8 mouse cellular contexts compared by ENCODE assay signal in the genomic region with DNA sequence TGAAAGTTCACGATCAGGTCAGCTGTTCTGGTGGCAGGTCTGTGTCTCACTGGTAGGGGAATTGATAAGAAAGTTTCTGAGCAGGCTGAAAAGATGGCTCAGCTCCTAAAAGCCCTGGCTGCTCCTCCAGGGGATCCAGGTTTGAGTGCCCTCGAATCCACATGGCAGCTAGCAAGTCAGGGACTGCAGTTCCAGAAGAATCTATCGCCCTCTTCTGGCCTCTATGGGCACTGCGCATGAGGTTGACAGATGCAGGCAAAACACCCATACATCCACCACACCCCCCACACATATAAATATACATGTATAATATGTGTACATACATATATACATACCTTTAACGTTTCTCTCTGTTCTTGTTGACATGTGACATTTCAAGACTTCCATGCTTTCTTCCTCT. TPM values are rescaled to one million over a fixed set of nuclear protein-coding genes. Genes with fewer than 3 reads are reported as not detected.
DNase-seq lines count a peak whose midpoint lies in the region; ATAC-seq and TF ChIP-seq lines count a peak whose summit lies in the region.
"Not testable (repeated sequence)": the region's sequence is repeated elsewhere in the genome, so short reads cannot be mapped to it uniquely, and the experiment has no call there.

No protein-coding gene starts in this region.

- intact Hi-C loops in heart, postnatal 14 days (cut with DNase I), result loop anchor here (10.0 kb wide), 1 partner anchor 53 kb away; no protein-coding TSS in a partner anchor

- not testable (repeated sequence) for TF ChIP-seq EP300 in liver, embryonic 14.5 days (IDR thresholded peaks at IDR 0.05; ENCODE audit: low read depth); stomach, postnatal 0 days (optimal IDR thresholded peaks at IDR 0.05)

- 14% methylated on average over 5 of the region's 5 CpGs for WGBS in forebrain, embryonic 13.5 days
- WGBS in liver, embryonic 14.5 days (ENCODE audit: insufficient replicate concordance), result 11% methylated on average over 5 of the region's 5 CpGs
- WGBS in stomach, postnatal 0 days, result 10% methylated on average over 5 of the region's 5 CpGs

- H3K27me3 ChIP-seq in forebrain, embryonic 13.5 days; liver, embryonic 14.5 days (ENCODE audit: control insufficient read depth, insufficient read depth, low read length); stomach, postnatal 0 days (ENCODE audit: control insufficient read depth, insufficient read depth, low read length): not testable (repeated sequence)

- H3K27ac ChIP-seq in forebrain, embryonic 13.5 days; liver, embryonic 14.5 days; stomach, postnatal 0 days (replicated peaks): not testable (repeated sequence)

- not testable (repeated sequence) for H3K4me2 ChIP-seq in forebrain, embryonic 13.5 days; liver, embryonic 14.5 days (ENCODE audit: low read depth); stomach, postnatal 0 days (replicated peaks; ENCODE audit: low read depth)

- not testable (repeated sequence) for H3K9ac ChIP-seq in forebrain, embryonic 13.5 days; liver, embryonic 14.5 days (replicated peaks); stomach, postnatal 0 days (ENCODE audit: low read length)

- peak; percentile 22 for DNase-seq in c-Kit-positive CD71-positive TER-119-negative erythroid progenitor cells, embryonic 14.5 days (ENCODE audit: low read depth)
- DNase-seq in heart, postnatal 14 days, result peak; percentile 69 to 84
- peak; percentile 48 to 86 for DNase-seq in kidney, postnatal 36 days
- peak in 2 of 3 experiments; percentile 14 to 25 for DNase-seq in liver, embryonic 14.5 days (ENCODE audit: low read depth in 3 of 3, low spot score in 3 of 3)
- DNase-seq in neural tube, embryonic 10.5 days (ENCODE audit: extremely low spot score, low spot score), result peak; percentile 71
- peak; percentile 74 for DNase-seq in stomach, postnatal 0 days (ENCODE audit: low spot score)

- peak; percentile 32 for ATAC-seq in CD4-positive, CD25-positive, alpha-beta regulatory T cell, adult 4 months
- peak; percentile 42 for ATAC-seq in forebrain, embryonic 13.5 days
- peak; percentile 46; the same call in 1 of the 2 replicates for ATAC-seq in liver, embryonic 14.5 days (ENCODE audit: insufficient read depth)
- ATAC-seq in stomach, postnatal 0 days (ENCODE audit: low FRiP score, low TSS enrichment), result 0 out of 2 replicates have a peak, but pooled peaks have one; percentile 45

- TF ChIP-seq CTCF in liver, embryonic 14.5 days (IDR thresholded peaks at IDR 0.05; ENCODE audit: low read depth), result peak; percentile 87
- peak; percentile 75 for TF ChIP-seq CTCF in stomach, postnatal 0 days (IDR thresholded peaks at IDR 0.05; ENCODE audit: low read depth)

- not testable (repeated sequence) for H3K9me3 ChIP-seq in forebrain, embryonic 13.5 days (replicated peaks); liver, embryonic 14.5 days (ENCODE audit: control insufficient read depth, low read length); stomach, postnatal 0 days (ENCODE audit: control insufficient read depth, low read length)

- not testable (repeated sequence) for H3K36me3 ChIP-seq in forebrain, embryonic 13.5 days (ENCODE audit: poor library complexity, severe bottlenecking); liver, embryonic 14.5 days (replicated peaks; ENCODE audit: control insufficient read depth, insufficient read depth, low read depth); stomach, postnatal 0 days (ENCODE audit: control insufficient read depth, insufficient read depth, low read length)

- H3K4me1 ChIP-seq in forebrain, embryonic 13.5 days; liver, embryonic 14.5 days (replicated peaks; ENCODE audit: control insufficient read depth in 2 of 2, insufficient read depth in 2 of 2, low read length in 1 of 2); stomach, postnatal 0 days (replicated peaks; ENCODE audit: control insufficient read depth, insufficient read depth): not testable (repeated sequence)

- H3K4me3 ChIP-seq in forebrain, embryonic 13.5 days; liver, embryonic 14.5 days (ENCODE audit: insufficient read depth in 1 of 2, low read depth in 2 of 2, low read length in 2 of 2); stomach, postnatal 0 days (ENCODE audit: low read depth, low read length): not testable (repeated sequence)

RNA-seq across cellular contexts. Expression of a gene that starts 14.7 kb away (rescaled TPM):
- polyA plus RNA-seq in CD4-positive, CD25-positive, alpha-beta regulatory T cell, adult 4 months (2017; shearing (Covaris generic)), result not detected
- polyA plus RNA-seq in forebrain, embryonic 13.5 days (2015; fragmentation: Nextera tagmentation; extraction: Ambion mirVana), result not detected in 2 replicates
- total RNA-seq in heart, postnatal 14 days (2021), result not detected
- 0.15 TPM in 1 of 2 replicates, not detected in the other for polyA plus RNA-seq in liver, embryonic 14.5 days (2012; rRNA removed)
- polyA plus RNA-seq in liver, embryonic 14.5 days (2014; fragmentation: Nextera tagmentation; extraction: Ambion mirVana), result not detected in 2 replicates
- polyA plus RNA-seq in stomach, postnatal 0 days (2015; fragmentation: Nextera tagmentation; extraction: Ambion mirVana), result not detected in 2 replicates

RNA-seq across cellular contexts. Expression of a gene that starts 30.5 kb away (rescaled TPM):
- polyA plus RNA-seq in CD4-positive, CD25-positive, alpha-beta regulatory T cell, adult 4 months (2017; shearing (Covaris generic)), result not detected
- not detected in 2 replicates for polyA plus RNA-seq in forebrain, embryonic 13.5 days (2015; fragmentation: Nextera tagmentation; extraction: Ambion mirVana)
- not detected for total RNA-seq in heart, postnatal 14 days (2021)
- not detected in 2 replicates for polyA plus RNA-seq in liver, embryonic 14.5 days (2012; rRNA removed)
- not detected in 2 replicates for polyA plus RNA-seq in liver, embryonic 14.5 days (2014; fragmentation: Nextera tagmentation; extraction: Ambion mirVana)
- not detected in 2 replicates for polyA plus RNA-seq in stomach, postnatal 0 days (2015; fragmentation: Nextera tagmentation; extraction: Ambion mirVana)

Comparison
In these comparisons a context has a peak if more than half of its experiments do, and no peak if none do; other contexts are left out.
1. DNase-seq: peak in every context shown above with its lines; median percentile 76 in heart, postnatal 14 days; 74 in stomach, postnatal 0 days; 71 in neural tube, embryonic 10.5 days; 67 in kidney, postnatal 36 days; 22 in c-Kit-positive CD71-positive TER-119-negative erythroid progenitor cells, embryonic 14.5 days; 20 in liver, embryonic 14.5 days.